Mouse (Mus musculus): Measurements from ENCODE around the gene Actrt3. TPM values are rescaled to one million over a fixed set of nuclear protein-coding genes. Genes with fewer than 3 reads are reported as not detected.

Actrt3 gene
- not detected in 2 replicates for polyA plus RNA-seq (2015; fragmentation: Nextera tagmentation; extraction: Ambion mirVana)

GRCm38 (mm10) chr3:30599711-30600545 is at the start of gene Actrt3:
Actrt3 (minus strand) TSS chr3:30599939.
- Histone ChIP-seq H3K36me3 (ENCODE audit: control insufficient read depth, insufficient read depth) (no peaks in the 10 kb centered on the region), H3K27me3 (ENCODE audit: control insufficient read depth, insufficient read depth, low read depth, low read length) (peaks cover 30% of the 10 kb centered on the region), H3K4me3 (ENCODE audit: low read depth, low read length) (peak within 1 kb of the TSS; percentile 73), H3K4me1 (ENCODE audit: control insufficient read depth, low read depth, low read length) (peaks cover 24% of the 10 kb centered on the region), H3K9ac (ENCODE audit: low read depth, low read length) (peak within 1 kb of the TSS; percentile 66), H3K4me2 (ENCODE audit: low read depth, low read length) (peak within 1 kb of the TSS; percentile 96), H3K9me3 (replicated peaks; ENCODE audit: control insufficient read depth, low read length) (no peaks in the 10 kb centered on the region), H3K27ac (ENCODE audit: low read length) (peak within 1 kb of the TSS; percentile 69; the same call in 1 of the 2 replicates)
- WGBS (ENCODE audit: insufficient replicate concordance) = 1% methylated on average over 32 of the region's 32 CpGs
- ATAC-seq (ENCODE audit: low read depth) = no peak

- Histone ChIP-seq H3K9ac (ENCODE audit: low read depth, low read length) (no peak overlapping the region), H3K27ac (ENCODE audit: low read length) (no peak overlapping the region), H3K9me3 (replicated peaks; ENCODE audit: control insufficient read depth, low read length) (no peaks in the 10 kb centered on the region), H3K4me3 (ENCODE audit: low read depth, low read length) (no peak overlapping the region), H3K36me3 (ENCODE audit: control insufficient read depth, insufficient read depth) (no peaks in the 10 kb centered on the region), H3K4me2 (ENCODE audit: low read depth, low read length) (no peak overlapping the region), H3K27me3 (ENCODE audit: control insufficient read depth, insufficient read depth, low read depth, low read length) (peaks cover 28% of the 10 kb centered on the region), H3K4me1 (ENCODE audit: control insufficient read depth, low read depth, low read length) (no peaks in the 10 kb centered on the region; the same call in 1 of the 2 replicates)
- WGBS (ENCODE audit: insufficient replicate concordance) = 83% methylated on average over 2 of the region's 2 CpGs
- ATAC-seq (ENCODE audit: low read depth) = no peak
These were observed 48.7 kb upstream of the Actrt3 start for GRCm38 (mm10) chr3:30648466-30648865.

DNA sequence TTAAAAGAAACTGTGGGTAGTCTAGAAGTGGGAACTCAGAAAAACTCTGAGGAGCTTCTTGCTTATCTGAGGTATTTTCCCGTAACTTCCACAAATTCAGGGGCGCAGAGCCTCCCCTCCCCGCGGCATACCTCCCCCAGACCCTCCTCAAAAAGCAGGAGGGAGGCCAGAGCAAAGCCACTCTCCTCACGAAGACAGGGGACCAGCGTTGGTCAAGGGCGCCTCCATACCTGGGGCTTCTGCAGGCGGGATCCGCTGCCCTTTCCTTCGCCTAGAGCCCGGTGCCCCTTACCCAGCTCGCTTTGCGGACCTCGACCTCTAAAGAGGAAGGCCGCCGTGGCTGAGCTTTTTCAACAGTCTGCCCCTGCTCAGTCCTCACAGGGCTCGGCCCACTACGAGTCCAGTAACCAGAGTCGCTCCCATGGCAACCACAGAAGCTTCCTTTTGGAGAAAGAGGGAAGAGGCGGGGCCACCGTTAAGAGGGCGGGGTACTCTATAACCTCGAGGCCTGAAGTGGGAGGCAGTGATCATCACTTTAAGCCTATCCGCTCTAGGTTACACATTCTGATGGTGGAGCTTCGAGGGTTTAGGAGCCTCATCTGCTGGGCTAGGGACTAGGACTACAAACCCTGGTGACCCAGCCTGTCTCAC is 47.8 kb upstream of the Actrt3 start, which contains the start of gene Lrrc34:
Gene Lrrc34, minus strand, starts transcription at position 430 of the 651 bp plus-strand sequence.
- Histone ChIP-seq H3K36me3 (ENCODE audit: control insufficient read depth, insufficient read depth) (no peaks in the 10 kb centered on the region), H3K4me2 (ENCODE audit: low read depth, low read length) (peak within 1 kb of the TSS; percentile 49), H3K27me3 (ENCODE audit: control insufficient read depth, insufficient read depth, low read depth, low read length) (peaks cover 28% of the 10 kb centered on the region), H3K4me3 (ENCODE audit: low read depth, low read length) (peak within 1 kb of the TSS; percentile 26), H3K9ac (ENCODE audit: low read depth, low read length) (0 out of 2 replicates have a peak within 1 kb of the TSS, but pooled peaks have one; percentile 4), H3K9me3 (replicated peaks; ENCODE audit: control insufficient read depth, low read length) (no peaks in the 10 kb centered on the region), H3K27ac (ENCODE audit: low read length) (no peak within 1 kb of the TSS), H3K4me1 (ENCODE audit: control insufficient read depth, low read depth, low read length) (no peaks in the 10 kb centered on the region; the same call in 1 of the 2 replicates)
- WGBS (ENCODE audit: insufficient replicate concordance) = under 1% methylated on average over 23 of the region's 25 CpGs
- peak; percentile 71 for ATAC-seq (ENCODE audit: low read depth)

- ATAC-seq (ENCODE audit: low read depth) = no peak
- no peak overlapping the region for H3K4me3 ChIP-seq (ENCODE audit: low read depth, low read length)
- H3K27me3 ChIP-seq (ENCODE audit: control insufficient read depth, insufficient read depth, low read depth, low read length) = peaks cover 27% of the 10 kb centered on the region
- no peaks in the 10 kb centered on the region; the same call in 1 of the 2 replicates for H3K4me1 ChIP-seq (ENCODE audit: control insufficient read depth, low read depth, low read length)
- WGBS (ENCODE audit: insufficient replicate concordance) = 38% methylated on average over 8 of the region's 8 CpGs
- no peaks in the 10 kb centered on the region for H3K9me3 ChIP-seq (replicated peaks; ENCODE audit: control insufficient read depth, low read length)
- H3K27ac ChIP-seq (ENCODE audit: low read length) = no peak overlapping the region
- H3K36me3 ChIP-seq (ENCODE audit: control insufficient read depth, insufficient read depth) = no peaks in the 10 kb centered on the region
- H3K4me2 ChIP-seq (ENCODE audit: low read depth, low read length) = no peak overlapping the region
- no peak overlapping the region for H3K9ac ChIP-seq (ENCODE audit: low read depth, low read length)
These were observed 47.0 kb upstream of the Actrt3 start for GRCm38 (mm10) chr3:30646761-30647160.

- 42% methylated on average over 2 of the region's 2 CpGs for WGBS (ENCODE audit: insufficient replicate concordance)
- no peak for ATAC-seq (ENCODE audit: low read depth)
These were observed 44.5 kb upstream of the Actrt3 start, which contains the start of gene Lrriq4 for GRCm38 (mm10) chr3:30644207-30644606. Lrriq4 (plus strand) TSS chr3:30644507.

DNA sequence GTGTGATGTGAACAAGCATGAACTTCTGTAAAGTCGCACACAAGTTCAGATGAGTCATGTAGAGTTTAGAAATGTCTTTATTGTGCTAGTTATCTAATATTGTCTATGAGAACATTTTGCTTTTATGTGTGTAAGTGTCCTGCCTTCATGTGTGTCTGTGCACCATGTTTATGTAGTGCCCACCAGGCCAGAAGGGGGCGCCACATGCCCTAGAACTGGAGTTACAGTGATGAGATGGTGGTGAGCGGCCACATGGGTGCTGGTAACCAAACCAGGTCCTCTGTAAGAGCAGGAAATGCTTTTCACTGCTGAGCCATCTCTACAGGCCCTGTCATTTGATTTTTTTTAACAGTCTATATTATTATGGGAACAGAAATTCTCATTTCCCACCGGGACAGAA is 35.9 kb upstream of the Actrt3 start:
- ATAC-seq (ENCODE audit: low read depth) = no peak
- Histone ChIP-seq H3K9me3 (replicated peaks; ENCODE audit: control insufficient read depth, low read length) (no peaks in the 10 kb centered on the region), H3K9ac (ENCODE audit: low read depth, low read length) (no peak overlapping the region), H3K4me2 (ENCODE audit: low read depth, low read length) (no peak overlapping the region), H3K36me3 (ENCODE audit: control insufficient read depth, insufficient read depth) (no peaks in the 10 kb centered on the region), H3K4me1 (ENCODE audit: control insufficient read depth, low read depth, low read length) (no peaks in the 10 kb centered on the region), H3K27ac (ENCODE audit: low read length) (no peak overlapping the region), H3K4me3 (ENCODE audit: low read depth, low read length) (no peak overlapping the region), H3K27me3 (ENCODE audit: control insufficient read depth, insufficient read depth, low read depth, low read length) (no peaks in the 10 kb centered on the region)
- 67% methylated on average over 4 of the region's 4 CpGs for WGBS (ENCODE audit: insufficient replicate concordance)

More at GRCm38 (mm10) chr3:30644207-30644606, 44.5 kb upstream of the Actrt3 start, which contains the start of gene Lrriq4:
- Histone ChIP-seq H3K4me3 (ENCODE audit: low read depth, low read length) (no peak within 1 kb of the TSS), H3K4me2 (ENCODE audit: low read depth, low read length) (no peak within 1 kb of the TSS), H3K9me3 (replicated peaks; ENCODE audit: control insufficient read depth, low read length) (no peaks in the 10 kb centered on the region), H3K4me1 (ENCODE audit: control insufficient read depth, low read depth, low read length) (no peaks in the 10 kb centered on the region; the same call in 1 of the 2 replicates), H3K36me3 (ENCODE audit: control insufficient read depth, insufficient read depth) (no peaks in the 10 kb centered on the region), H3K9ac (ENCODE audit: low read depth, low read length) (no peak within 1 kb of the TSS), H3K27ac (ENCODE audit: low read length) (no peak within 1 kb of the TSS), H3K27me3 (ENCODE audit: control insufficient read depth, insufficient read depth, low read depth, low read length) (peaks cover 5% of the 10 kb centered on the region)

GRCm38 (mm10) chr3:30633681-30634080 is 33.9 kb upstream of the Actrt3 start:
- Histone ChIP-seq H3K4me3 (ENCODE audit: low read depth, low read length) (no peak overlapping the region), H3K4me1 (ENCODE audit: control insufficient read depth, low read depth, low read length) (no peaks in the 10 kb centered on the region), H3K4me2 (ENCODE audit: low read depth, low read length) (no peak overlapping the region), H3K9me3 (replicated peaks; ENCODE audit: control insufficient read depth, low read length) (no peaks in the 10 kb centered on the region), H3K36me3 (ENCODE audit: control insufficient read depth, insufficient read depth) (no peaks in the 10 kb centered on the region), H3K27ac (ENCODE audit: low read length) (no peak overlapping the region), H3K9ac (ENCODE audit: low read depth, low read length) (no peak overlapping the region), H3K27me3 (ENCODE audit: control insufficient read depth, insufficient read depth, low read depth, low read length) (no peaks in the 10 kb centered on the region)
- ATAC-seq (ENCODE audit: low read depth) = no peak
- 37% methylated on average over 3 of the region's 3 CpGs for WGBS (ENCODE audit: insufficient replicate concordance)

GRCm38 (mm10) chr3:30620132-30620531 is 20.4 kb upstream of the Actrt3 start:
- no peak overlapping the region for H3K4me2 ChIP-seq (ENCODE audit: low read depth, low read length)
- no peaks in the 10 kb centered on the region for H3K4me1 ChIP-seq (ENCODE audit: control insufficient read depth, low read depth, low read length)
- H3K27me3 ChIP-seq (ENCODE audit: control insufficient read depth, insufficient read depth, low read depth, low read length) = no peaks in the 10 kb centered on the region
- H3K36me3 ChIP-seq (ENCODE audit: control insufficient read depth, insufficient read depth) = peaks cover 17% of the 10 kb centered on the region
- H3K27ac ChIP-seq (ENCODE audit: low read length) = no peak overlapping the region
- no peak for ATAC-seq (ENCODE audit: low read depth)
- no peak overlapping the region for H3K9ac ChIP-seq (ENCODE audit: low read depth, low read length)
- H3K4me3 ChIP-seq (ENCODE audit: low read depth, low read length) = no peak overlapping the region
- WGBS (ENCODE audit: insufficient replicate concordance) = 58% methylated on average over 8 of the region's 8 CpGs
- no peaks in the 10 kb centered on the region for H3K9me3 ChIP-seq (replicated peaks; ENCODE audit: control insufficient read depth, low read length)

Measured in liver, embryonic 16.5 days (tissue).